Mouse (Mus musculus) forebrain, embryonic 14.5 days (tissue): ENCODE measurements around the gene Scml4. TPM values are rescaled to one million over a fixed set of nuclear protein-coding genes. Genes with fewer than 3 reads are reported as not detected.

Experiments used
- ATAC-seq: fragments of 200-750 bp; cut with Nextera tagmentation; 2 replicates; pipeline ENCODE4 v1.8.0; 2017; ENCODE audit warnings: mild to moderate bottlenecking, moderate library complexity
- DNase-seq: peaks from one replicate; pipeline ENCODE4 v3.0.0-alpha.2; 2015; ENCODE audit warnings: low spot score
- H3K27ac ChIP-seq: fragments of 300-500 bp; sonication (generic); 2 replicates; pipeline ENCODE4 v1.5.1; 2014; ENCODE audit warnings: low read depth, mild to moderate bottlenecking, control low read depth, low read length, moderate library complexity
- H3K27me3 ChIP-seq: fragments of 300-500 bp; sonication (generic); replicated peaks from 2 replicates; pipeline ENCODE4 v1.6.1; 2014; ENCODE audit warnings: low read length, control low read depth, mixed read lengths; ENCODE audit not compliant: control insufficient read depth, insufficient read depth
- H3K36me3 ChIP-seq: fragments of 300-500 bp; sonication (generic); 2 replicates; pipeline ENCODE4 v1.6.1; 2014; ENCODE audit warnings: low read length, control low read depth; ENCODE audit not compliant: control insufficient read depth, insufficient read depth
- H3K4me1 ChIP-seq: fragments of 300-500 bp; sonication (generic); 2 replicates; pipeline ENCODE4 v1.6.1; 2014; ENCODE audit warnings: antibody characterized with exemption, low read length, control low read depth; ENCODE audit not compliant: control insufficient read depth, insufficient read depth
- H3K4me2 ChIP-seq: fragments of 300-500 bp; sonication (generic); 2 replicates; pipeline ENCODE4 v1.6.1; 2014; ENCODE audit warnings: mild to moderate bottlenecking, control low read depth, low read length
- H3K4me3 ChIP-seq: fragments of 300-500 bp; sonication (generic); 2 replicates; pipeline ENCODE4 v1.5.1; 2014; ENCODE audit warnings: low read depth, low read length, control low read depth
- H3K9ac ChIP-seq: fragments of 300-500 bp; sonication (generic); 2 replicates; pipeline ENCODE4 v1.6.1; 2014; ENCODE audit warnings: mild to moderate bottlenecking, low read length, control low read depth, moderate library complexity
- H3K9me3 ChIP-seq: fragments of 300-500 bp; sonication (generic); replicated peaks from 2 replicates; pipeline ENCODE4 v1.6.1; 2016; ENCODE audit warnings: low read length, control low read depth, mixed read lengths; ENCODE audit not compliant: control insufficient read depth
- WGBS: fragments of 180-500 bp; shearing (Covaris S2); extraction: QIAGEN DNeasy Blood & Tissue Kit; methylation state at CpG from one replicate; pipeline ENCODE4 v1.1.7; 2014; 5-methylcytosine and 5-hydroxymethylcytosine counted together
- polyA plus RNA-seq: library from polyadenylated mRNA; unstranded; fragments of >200 nt; fragmentation: Nextera tagmentation; extraction: Ambion mirVana; gene quantifications from 2 replicates; pipeline ENCODE4 v1.2.1, GENCODE M21; 2014

Gene Scml4
- polyA plus RNA-seq, 1 experiment from 2014 or later, result 4.9 TPM

- 0 out of 2 replicates have a peak, but pooled peaks cover 2% of the 10 kb centered on the region for H3K36me3 ChIP-seq
- no peak overlapping the region for H3K27ac ChIP-seq
- no peaks in the 10 kb centered on the region for H3K9me3 ChIP-seq
- H3K9ac ChIP-seq, result no peak overlapping the region
- ATAC-seq (no peak), DNase-seq (no peak)
- H3K27me3 ChIP-seq, result no peaks in the 10 kb centered on the region
- H3K4me1 ChIP-seq, result peaks cover 7% of the 10 kb centered on the region; the same call in 1 of the 2 replicates
- H3K4me2 ChIP-seq, result no peak overlapping the region
- no peak overlapping the region for H3K4me3 ChIP-seq
- 90% methylated on average over 16 of the region's 16 CpGs for WGBS
Observed at GRCm38 (mm10) chr10:43004174-43004734, 144.1 kb downstream of the Scml4 start.

- WGBS, result 87% methylated on average over 4 of the region's 4 CpGs
- no peak overlapping the region for H3K27ac ChIP-seq
- no peak overlapping the region for H3K4me2 ChIP-seq
- ATAC-seq, result no peak
- H3K9ac ChIP-seq, result no peak overlapping the region
- no peak for DNase-seq
- H3K9me3 ChIP-seq, result no peaks in the 10 kb centered on the region
- H3K4me3 ChIP-seq, result no peak overlapping the region
- H3K4me1 ChIP-seq, result peaks cover 7% of the 10 kb centered on the region; the same call in 1 of the 2 replicates
- 0 out of 2 replicates have a peak, but pooled peaks cover 2% of the 10 kb centered on the region for H3K36me3 ChIP-seq
- no peaks in the 10 kb centered on the region for H3K27me3 ChIP-seq
Observed at GRCm38 (mm10) chr10:43005031-43005430, 144.9 kb downstream of the Scml4 start.

- no peak overlapping the region for H3K4me2 ChIP-seq
- WGBS, result 86% methylated on average over 7 of the region's 7 CpGs
- H3K9ac ChIP-seq, result no peak overlapping the region
- DNase-seq, result no peak
- peaks cover 7% of the 10 kb centered on the region; the same call in 1 of the 2 replicates for H3K4me1 ChIP-seq
- H3K4me3 ChIP-seq, result no peak overlapping the region
- no peak overlapping the region for H3K27ac ChIP-seq
- H3K9me3 ChIP-seq, result no peaks in the 10 kb centered on the region
- no peaks in the 10 kb centered on the region for H3K27me3 ChIP-seq
- H3K36me3 ChIP-seq, result 0 out of 2 replicates have a peak, but pooled peaks cover 2% of the 10 kb centered on the region
- no peak for ATAC-seq
Observed at GRCm38 (mm10) chr10:43005677-43006076, 145.5 kb downstream of the Scml4 start.

GRCm38 (mm10) chr10:43006534-43006933, 146.4 kb downstream of the Scml4 start:
- Histone ChIP-seq H3K4me1 (peaks cover 7% of the 10 kb centered on the region; the same call in 1 of the 2 replicates), H3K27ac (no peak overlapping the region), H3K4me3 (no peak overlapping the region), H3K36me3 (0 out of 2 replicates have a peak, but pooled peaks cover 2% of the 10 kb centered on the region), H3K9ac (no peak overlapping the region), H3K9me3 (no peaks in the 10 kb centered on the region), H3K4me2 (no peak overlapping the region), H3K27me3 (no peaks in the 10 kb centered on the region)
- no peak for DNase-seq
- no peak for ATAC-seq
- 85% methylated on average over 4 of the region's 4 CpGs for WGBS

- Histone ChIP-seq H3K36me3 (0 out of 2 replicates have a peak, but pooled peaks cover 2% of the 10 kb centered on the region), H3K9me3 (no peaks in the 10 kb centered on the region), H3K4me2 (no peak overlapping the region), H3K9ac (no peak overlapping the region), H3K27ac (no peak overlapping the region), H3K27me3 (no peaks in the 10 kb centered on the region), H3K4me1 (no peaks in the 10 kb centered on the region), H3K4me3 (no peak overlapping the region)
- ATAC-seq, result no peak
- whole genome bisulfite sequencing, result 77% methylated on average over 11 of the region's 11 CpGs
- DNase-seq, result no peak
Observed at GRCm38 (mm10) chr10:43008116-43008515, 147.9 kb downstream of the Scml4 start.

Other genes starting within 250 kb of the Scml4 start
- gene Sec63, start 98.9 kb upstream of the Scml4 start, polyA plus RNA-seq, result 22.4 and 23.0 TPM in 2 replicates